Mouse (Mus musculus) liver, embryonic 16.5 days (tissue): ENCODE data around the gene Angptl8. TPM values are rescaled to one million over a fixed set of nuclear protein-coding genes. Genes with fewer than 3 reads are reported as not detected.
"Not testable (repeated sequence)": the region's sequence is repeated elsewhere in the genome, so short reads cannot be mapped to it uniquely, and the experiment has no call there.

ENCODE experiments used
- ATAC-seq: fragments of 200-750 bp; cut with Nextera tagmentation; 2 replicates; pipeline ENCODE4 v1.8.0; 2017; ENCODE audit warnings: low read depth, mild to moderate bottlenecking, moderate number of reproducible peaks, moderate library complexity
- H3K27ac ChIP-seq: fragments of 300-500 bp; sonication (generic); 2 replicates; pipeline ENCODE4 v1.5.1; 2014; ENCODE audit warnings: mild to moderate bottlenecking, low read length
- H3K27me3 ChIP-seq: fragments of 300-500 bp; sonication (generic); 2 replicates; pipeline ENCODE4 v1.6.1; 2014; ENCODE audit warnings: low read depth, low read length, mixed read lengths; ENCODE audit not compliant: control insufficient read depth, insufficient read depth
- H3K36me3 ChIP-seq: fragments of 300-500 bp; sonication (generic); 2 replicates; pipeline ENCODE4 v1.6.1; 2014; ENCODE audit warnings: mild to moderate bottlenecking; ENCODE audit not compliant: control insufficient read depth, insufficient read depth
- H3K4me1 ChIP-seq: fragments of 300-500 bp; sonication (generic); 2 replicates; pipeline ENCODE4 v1.6.1; 2014; ENCODE audit warnings: low read depth, low read length, mixed read lengths; ENCODE audit not compliant: control insufficient read depth
- H3K4me2 ChIP-seq: fragments of 300-500 bp; sonication (generic); 2 replicates; pipeline ENCODE4 v1.6.1; 2014; ENCODE audit warnings: low read depth, low read length, mixed read lengths
- H3K4me3 ChIP-seq: fragments of 300-500 bp; sonication (generic); 2 replicates; pipeline ENCODE4 v1.5.1; 2014; ENCODE audit warnings: low read depth, mild to moderate bottlenecking, low read length
- H3K9ac ChIP-seq: fragments of 300-500 bp; sonication (generic); 2 replicates; pipeline ENCODE4 v1.6.1; 2014; ENCODE audit warnings: low read depth, low read length
- H3K9me3 ChIP-seq: fragments of 300-500 bp; sonication (generic); replicated peaks from 2 replicates; pipeline ENCODE4 v1.6.1; 2016; ENCODE audit warnings: low read length; ENCODE audit not compliant: control insufficient read depth
- WGBS: fragments of 180-500 bp; shearing (Covaris S2); extraction: QIAGEN DNeasy Blood & Tissue Kit; methylation state at CpG from one replicate; pipeline ENCODE4 v1.1.7; 2014; ENCODE audit not compliant: insufficient replicate concordance; 5-methylcytosine and 5-hydroxymethylcytosine counted together
- polyA plus RNA-seq: library from polyadenylated mRNA; unstranded; fragments of >200 nt; fragmentation: Nextera tagmentation; extraction: Ambion mirVana; gene quantifications from 2 replicates; pipeline ENCODE4 v1.2.1, GENCODE M21; 2015

The Angptl8 gene
- polyA plus RNA-seq: 51.1 and 55.7 TPM in 2 replicates

DNA sequence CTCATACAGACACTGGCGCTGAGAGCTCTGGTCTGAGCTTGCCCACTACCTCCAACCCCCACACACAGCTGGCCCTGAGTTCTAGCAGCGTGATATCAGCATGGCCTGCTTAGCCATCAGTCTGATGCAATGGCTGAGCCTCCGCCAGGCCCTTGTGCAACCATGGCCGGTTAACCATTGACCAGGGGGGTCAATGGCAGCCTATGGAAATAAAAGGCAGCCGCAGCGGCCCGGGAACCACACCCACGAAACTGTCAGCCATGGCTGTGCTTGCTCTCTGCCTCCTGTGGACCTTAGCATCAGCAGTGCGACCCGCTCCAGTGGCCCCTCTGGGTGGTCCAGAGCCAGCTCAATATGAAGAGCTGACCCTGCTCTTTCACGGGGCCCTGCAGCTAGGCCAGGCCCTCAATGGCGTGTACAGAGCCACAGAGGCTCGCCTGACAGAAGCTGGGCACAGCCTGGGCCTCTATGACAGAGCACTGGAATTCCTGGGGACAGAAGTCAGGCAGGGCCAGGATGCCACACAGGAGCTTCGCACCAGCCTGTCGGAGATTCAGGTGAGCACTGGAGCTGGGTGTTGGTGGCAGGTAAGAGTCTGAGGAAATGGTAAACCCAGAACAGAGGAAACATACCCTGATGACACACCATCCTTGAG, at the start of gene Angptl8:
TSS of gene Angptl8 (plus strand) at position 253 of the 655 bp plus-strand sequence.
- no peaks in the 10 kb centered on the region for H3K9me3 ChIP-seq
- peak; percentile 78 for ATAC-seq
- 56% methylated on average over 15 of the region's 15 CpGs for WGBS
- no peaks in the 10 kb centered on the region for H3K36me3 ChIP-seq
- H3K9ac ChIP-seq: peak within 1 kb of the TSS; percentile 48
- peak within 1 kb of the TSS; percentile 38 for H3K4me2 ChIP-seq
- H3K4me1 ChIP-seq: no peaks in the 10 kb centered on the region; the same call in 1 of the 2 replicates
- peak within 1 kb of the TSS; percentile 57 for H3K4me3 ChIP-seq
- H3K27me3 ChIP-seq: no peaks in the 10 kb centered on the region
- peak within 1 kb of the TSS; percentile 76 for H3K27ac ChIP-seq

DNA sequence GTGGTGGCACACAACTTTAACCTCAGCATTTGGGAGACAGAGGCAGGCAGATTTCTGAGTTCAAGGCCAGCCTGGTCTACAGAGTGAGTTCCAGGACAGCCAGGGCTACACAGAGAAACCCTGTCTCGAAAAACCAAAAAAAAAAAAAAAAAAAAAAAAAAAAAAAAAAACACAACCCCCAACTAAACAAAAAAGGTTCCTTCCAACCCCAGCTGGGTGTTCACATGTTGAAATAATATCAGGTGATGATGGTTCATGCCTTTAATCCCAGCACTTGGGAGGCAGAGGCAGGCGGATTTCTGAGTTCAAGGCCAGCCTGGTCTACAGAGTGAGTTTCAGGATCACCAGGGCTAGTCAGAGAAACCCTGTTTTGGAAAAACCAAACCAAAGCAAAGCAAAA, 49.0 kb upstream of the Angptl8 start:
- WGBS: 44% methylated on average over 1 of the region's 2 CpGs
- H3K9me3 ChIP-seq, H3K36me3 ChIP-seq, H3K27me3 ChIP-seq, ATAC-seq, H3K27ac ChIP-seq, H3K4me3 ChIP-seq, H3K4me1 ChIP-seq, H3K9ac ChIP-seq, H3K4me2 ChIP-seq: not testable (repeated sequence)

DNA sequence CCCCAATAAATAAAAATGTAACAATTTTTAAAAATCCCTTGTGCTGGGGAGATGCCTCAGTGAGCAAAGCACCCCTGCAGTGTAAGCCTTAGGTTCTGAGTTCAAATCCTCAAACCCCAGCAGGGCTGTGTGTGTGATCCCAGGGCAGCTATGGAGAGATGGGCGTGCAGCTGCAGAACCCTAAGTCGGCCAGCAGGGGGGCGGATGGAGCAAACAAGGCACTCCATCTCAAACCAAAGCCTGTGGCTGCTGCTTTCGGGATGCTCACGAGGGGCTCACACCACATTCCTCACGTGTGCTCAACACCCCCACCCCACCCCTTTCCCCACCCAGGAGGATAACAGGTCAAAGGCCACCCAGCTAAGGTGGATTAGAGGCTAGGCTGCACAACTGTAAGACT, 48.4 kb upstream of the Angptl8 start:
- WGBS: 8% methylated on average over 6 of the region's 6 CpGs
- Histone ChIP-seq H3K27me3 (no peaks in the 10 kb centered on the region), H3K9me3 (no peaks in the 10 kb centered on the region), H3K4me3 (no peak overlapping the region), H3K36me3 (no peaks in the 10 kb centered on the region), H3K4me2 (no peak overlapping the region), H3K4me1 (no peaks in the 10 kb centered on the region; the same call in 1 of the 2 replicates), H3K9ac (no peak overlapping the region), H3K27ac (no peak overlapping the region)
- no peak for ATAC-seq

- no peak for ATAC-seq
- Histone ChIP-seq H3K9ac (no peak overlapping the region), H3K36me3 (no peaks in the 10 kb centered on the region), H3K4me1 (no peaks in the 10 kb centered on the region; the same call in none of the 2 replicates), H3K27ac (no peak overlapping the region), H3K9me3 (no peaks in the 10 kb centered on the region), H3K4me2 (no peak overlapping the region), H3K4me3 (no peak overlapping the region), H3K27me3 (no peaks in the 10 kb centered on the region)
- WGBS: 72% methylated on average over 5 of the region's 5 CpGs
Measured at GRCm38 (mm10) chr9:21787654-21788053, 47.7 kb upstream of the Angptl8 start.

DNA sequence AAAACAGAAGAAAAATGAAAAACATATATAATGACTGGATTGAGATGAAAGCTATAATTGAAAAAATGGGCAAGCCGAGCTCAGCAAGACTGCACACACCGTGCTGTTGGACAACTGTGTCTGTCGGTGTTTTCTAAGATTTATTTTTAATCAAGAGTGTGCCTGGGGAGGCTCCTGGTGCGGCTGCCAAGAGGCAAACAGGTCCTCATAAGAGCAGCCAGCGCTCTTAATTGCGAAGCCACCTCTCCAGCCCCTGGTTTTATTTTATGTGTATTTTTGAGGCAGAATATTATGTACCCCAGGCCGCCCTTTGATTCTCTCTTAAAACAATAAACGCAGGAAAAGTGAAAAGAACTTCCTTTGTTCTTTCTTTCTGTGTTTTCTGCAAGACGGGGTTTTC, 47.1 kb upstream of the Angptl8 start:
- no peaks in the 10 kb centered on the region; the same call in none of the 2 replicates for H3K4me1 ChIP-seq
- H3K4me2 ChIP-seq: no peak overlapping the region
- 75% methylated on average over 9 of the region's 9 CpGs for WGBS
- no peak overlapping the region for H3K27ac ChIP-seq
- no peaks in the 10 kb centered on the region for H3K36me3 ChIP-seq
- H3K4me3 ChIP-seq: no peak overlapping the region
- H3K27me3 ChIP-seq: no peaks in the 10 kb centered on the region
- no peaks in the 10 kb centered on the region for H3K9me3 ChIP-seq
- no peak overlapping the region for H3K9ac ChIP-seq
- no peak for ATAC-seq

DNA sequence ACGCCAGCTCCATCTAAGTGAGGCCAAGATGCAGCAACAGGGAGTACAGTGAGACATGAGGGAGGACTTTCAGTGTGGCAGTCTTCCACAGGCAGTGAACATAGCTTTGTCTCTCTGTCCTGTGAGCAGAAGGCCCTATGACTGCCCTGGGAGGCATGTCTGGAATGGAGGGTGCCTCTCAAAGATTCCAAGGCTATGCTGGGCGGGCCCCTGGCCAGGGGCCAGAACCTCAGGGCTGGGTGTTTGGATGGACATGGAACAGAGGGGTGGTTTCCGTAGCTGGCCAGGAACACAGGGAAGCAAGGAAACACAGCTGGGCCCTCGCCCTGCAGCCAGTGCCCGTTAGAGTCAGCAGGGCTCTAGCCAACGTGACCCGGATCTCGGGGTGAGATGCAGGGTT, 43.4 kb upstream of the Angptl8 start:
- no peaks in the 10 kb centered on the region for H3K9me3 ChIP-seq
- no peak overlapping the region for H3K4me2 ChIP-seq
- ATAC-seq: 0 out of 2 replicates have a peak, but pooled peaks have one; percentile 30
- H3K27me3 ChIP-seq: no peaks in the 10 kb centered on the region
- no peak overlapping the region for H3K4me3 ChIP-seq
- H3K36me3 ChIP-seq: peaks cover 3% of the 10 kb centered on the region; the same call in 1 of the 2 replicates
- H3K4me1 ChIP-seq: peaks cover 8% of the 10 kb centered on the region
- no peak overlapping the region for H3K27ac ChIP-seq
- WGBS: 64% methylated on average over 8 of the region's 8 CpGs
- no peak overlapping the region for H3K9ac ChIP-seq

- Histone ChIP-seq H3K4me1 (peaks cover 8% of the 10 kb centered on the region), H3K36me3 (peaks cover 3% of the 10 kb centered on the region; the same call in 1 of the 2 replicates), H3K9ac (no peak overlapping the region), H3K27ac (no peak overlapping the region), H3K27me3 (peaks cover under 1% of the 10 kb centered on the region), H3K4me3 (no peak overlapping the region), H3K4me2 (no peak overlapping the region), H3K9me3 (no peaks in the 10 kb centered on the region)
- no peak for ATAC-seq
- 19% methylated on average over 8 of the region's 8 CpGs for WGBS
Measured at GRCm38 (mm10) chr9:21792644-21793043, 42.7 kb upstream of the Angptl8 start.

DNA sequence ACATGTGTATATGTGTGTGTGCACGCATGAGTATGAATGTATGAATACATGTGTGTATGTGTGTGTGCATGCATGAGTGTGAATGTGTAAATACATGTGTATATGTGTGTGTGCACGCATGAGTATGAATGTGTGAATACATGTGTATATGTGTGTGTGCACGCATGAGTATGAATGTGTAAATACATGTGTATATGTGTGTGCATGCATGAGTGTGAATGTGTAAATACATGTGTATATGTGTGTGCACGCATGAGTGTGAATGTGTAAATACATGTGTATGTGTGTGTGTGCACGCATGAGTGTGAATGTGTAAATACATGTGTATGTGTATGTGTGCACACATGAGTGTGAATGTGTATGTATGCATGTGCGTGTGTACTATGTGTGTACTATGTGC, 41.8 kb upstream of the Angptl8 start:
- not testable (repeated sequence) for H3K4me3 ChIP-seq, ATAC-seq, H3K27ac ChIP-seq, H3K27me3 ChIP-seq, H3K9me3 ChIP-seq, H3K36me3 ChIP-seq, H3K9ac ChIP-seq, H3K4me2 ChIP-seq
- peaks cover 15% of the 10 kb centered on the region for H3K4me1 ChIP-seq
- WGBS: 77% methylated on average over 6 of the region's 6 CpGs

DNA sequence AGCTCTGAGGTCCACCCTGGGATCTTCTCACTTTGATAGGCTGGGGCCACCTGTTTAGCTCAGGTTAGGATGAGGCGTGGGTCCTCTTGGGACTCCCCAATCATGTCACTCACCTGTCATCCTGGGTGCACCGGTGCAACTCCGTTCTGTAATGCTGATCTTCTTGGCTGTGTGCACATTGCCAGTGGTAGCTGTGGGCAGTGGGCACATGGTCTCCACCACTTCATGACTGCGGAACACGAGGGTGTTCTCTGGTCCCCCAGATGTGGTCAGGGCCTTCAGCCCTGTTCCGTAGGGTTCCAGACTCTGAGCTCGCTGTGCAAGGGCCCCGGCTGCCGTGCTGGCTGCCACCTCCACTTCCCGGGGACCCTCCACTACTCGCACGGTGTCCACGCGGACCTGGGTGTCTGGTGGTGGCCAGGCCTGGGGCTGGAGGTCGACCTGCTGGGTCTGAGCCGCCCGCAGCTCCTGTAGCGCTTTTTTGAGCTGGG, 40.9 kb upstream of the Angptl8 start:
- 85% methylated on average over 18 of the region's 18 CpGs for WGBS
- no peak overlapping the region for H3K4me3 ChIP-seq
- no peak for ATAC-seq

More for the DNA sequence above, 40.9 kb upstream of the Angptl8 start:
- Histone ChIP-seq H3K4me1 (peaks cover 17% of the 10 kb centered on the region), H3K9ac (no peak overlapping the region), H3K27ac (no peak overlapping the region), H3K4me2 (no peak overlapping the region), H3K9me3 (no peaks in the 10 kb centered on the region), H3K36me3 (peaks cover 3% of the 10 kb centered on the region; the same call in 1 of the 2 replicates), H3K27me3 (peaks cover 4% of the 10 kb centered on the region)
